Mouse (Mus musculus) thymus, adult 18-20 months (tissue): Measurements from ENCODE around the gene Riox1.
"Not testable (repeated sequence)": the region's sequence is repeated elsewhere in the genome, so short reads cannot be mapped to it uniquely, and the experiment has no call there.

Experiments used
- DNase-seq, 2 experiments: peaks; one replicate each; pipeline ENCODE4 v3.0.0; 2022; ENCODE audit warnings: mixed read lengths in 2 of 2

Gene Riox1

GRCm38 (mm10) chr12:83950840-83951701 is 663 bp downstream of the Riox1 start:
- peak; percentile 21 to 22 for DNase-seq

GRCm38 (mm10) chr12:83951711-83952575 is 1.5 kb downstream of the Riox1 start:
- DNase-seq = no peak

GRCm38 (mm10) chr12:83958278-83958677 is 7.9 kb downstream of the Riox1 start:
- DNase-seq = no peak

DNA sequence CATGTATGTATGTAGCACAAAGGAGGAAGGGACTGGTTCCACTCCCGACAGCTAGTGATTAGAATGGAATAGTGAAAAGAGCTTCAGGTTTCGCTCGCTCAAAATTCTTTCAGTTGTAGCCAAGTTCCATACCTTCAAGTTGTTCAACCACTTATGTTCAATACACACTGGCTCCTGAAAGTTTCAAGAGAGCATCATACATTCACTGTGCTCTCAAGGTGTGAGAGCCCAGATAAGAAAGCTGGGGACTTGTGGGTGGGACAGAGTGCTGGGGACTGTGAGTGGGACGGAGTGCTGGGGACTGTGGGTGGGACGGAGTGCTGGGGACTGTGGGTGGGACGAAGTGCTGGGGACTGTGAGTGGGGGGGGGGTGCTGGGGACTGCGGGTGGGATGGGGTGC is 14.8 kb downstream of the Riox1 start:
- DNase-seq = no peak

- DNase-seq = no peak
These were observed 21.7 kb downstream of the Riox1 start for GRCm38 (mm10) chr12:83972117-83972516.

- DNase-seq = no peak
These were observed 28.5 kb downstream of the Riox1 start for GRCm38 (mm10) chr12:83978862-83979261.

DNA sequence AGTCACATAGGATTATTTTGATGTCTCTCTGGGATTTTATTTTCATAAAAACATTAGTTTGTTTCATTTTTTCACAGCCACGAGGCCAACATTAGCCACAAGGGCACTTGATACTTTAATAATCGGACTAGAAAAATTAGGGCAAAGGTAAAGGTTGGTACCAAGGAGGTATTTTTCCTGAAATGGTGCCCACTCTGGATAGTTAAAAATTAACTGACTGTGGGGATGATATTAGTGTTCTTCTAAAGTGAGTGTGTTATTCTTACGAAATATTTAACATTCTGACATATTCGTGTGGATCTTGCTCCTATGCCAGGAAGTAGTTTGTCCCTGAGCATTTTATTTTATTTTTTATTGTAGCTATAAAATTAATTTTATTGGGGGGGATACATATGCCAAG is 31.2 kb downstream of the Riox1 start:
- no peak for DNase-seq

GRCm38 (mm10) chr12:83984752-83985151 is 34.3 kb downstream of the Riox1 start, which contains the start of gene Heatr4:
TSS of gene Heatr4 (minus strand) at chr12:83984852.
- DNase-seq = no peak

GRCm38 (mm10) chr12:83987242-83987582 is 36.8 kb downstream of the Riox1 start:
- DNase-seq = no peak

GRCm38 (mm10) chr12:83987583-83988441 is 37.4 kb downstream of the Riox1 start, which contains the start of gene Acot2:
TSS of gene Acot2 (plus strand) at chr12:83987861.
- DNase-seq = peak; percentile 63 to 75

- no peak for DNase-seq
These were observed 38.1 kb downstream of the Riox1 start for GRCm38 (mm10) chr12:83988483-83988882.

- DNase-seq = no peak
These were observed 39.0 kb downstream of the Riox1 start for GRCm38 (mm10) chr12:83989378-83989777.

- DNase-seq = no peak
These were observed 46.8 kb downstream of the Riox1 start for GRCm38 (mm10) chr12:83997221-83997620.

DNA sequence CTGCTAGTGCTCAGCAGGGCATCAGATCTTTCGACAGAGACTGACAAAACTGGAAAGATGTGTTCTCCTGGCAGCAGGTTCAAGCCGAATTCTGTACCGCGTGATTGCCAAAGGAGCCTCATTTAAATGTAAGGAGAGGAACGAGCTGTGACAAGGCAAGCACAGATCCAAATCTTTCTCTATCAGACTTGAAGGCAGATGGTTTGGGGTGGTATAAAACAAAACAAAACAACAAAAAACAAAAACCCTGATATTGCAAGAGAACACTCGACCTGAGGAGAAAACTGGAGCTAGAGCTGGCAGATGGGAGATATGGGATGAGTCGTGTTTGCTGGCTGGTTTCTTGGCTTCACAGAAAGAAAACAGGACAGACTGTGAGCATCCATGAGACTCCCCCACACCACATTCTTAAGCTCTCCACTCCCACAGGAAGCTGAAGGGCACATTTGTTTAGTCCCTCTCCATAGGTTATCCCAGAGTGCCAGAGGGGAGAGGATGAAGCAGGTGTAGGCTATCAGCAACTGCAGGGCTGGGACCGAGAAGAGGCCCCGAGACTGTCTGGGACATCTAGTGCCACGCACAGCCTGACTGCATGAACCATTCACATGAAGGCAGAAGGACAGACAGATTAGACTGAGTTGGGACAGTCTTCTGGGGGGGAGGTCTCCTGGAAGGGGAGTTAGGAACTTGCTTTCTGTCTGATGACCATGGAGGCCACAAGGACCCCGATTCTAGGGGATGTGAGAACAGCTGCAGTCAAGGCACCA is 48.1 kb downstream of the Riox1 start:
- no peak for DNase-seq

DNA sequence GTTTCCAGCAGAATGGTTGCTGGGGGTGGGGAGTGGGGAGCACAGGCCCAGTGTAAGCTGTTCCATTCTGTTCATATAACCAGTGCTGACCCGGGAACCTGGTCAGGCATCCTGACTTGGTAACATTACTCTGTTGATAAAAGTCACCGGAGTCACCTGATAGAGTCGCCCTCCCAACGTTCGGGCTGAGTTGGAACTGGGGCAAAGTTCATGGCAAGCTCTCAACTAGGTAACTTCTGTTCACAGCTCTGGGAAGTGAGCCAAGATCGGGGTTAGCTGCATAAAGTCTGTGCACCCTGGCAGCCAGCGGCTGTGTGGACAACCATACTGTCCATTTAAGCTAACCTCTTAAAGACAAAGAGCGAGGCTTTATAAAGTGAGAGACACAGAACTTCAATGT is 48.8 kb downstream of the Riox1 start:
- not testable (repeated sequence) for DNase-seq

- DNase-seq = no peak
These were observed 50.0 kb downstream of the Riox1 start for GRCm38 (mm10) chr12:84000418-84000817.
